In genomic region chr15:25983614-25984013, GRCm38 (mm10) we compare ENCODE assay signal across 8 mouse cellular contexts. TPM values are rescaled to one million over a fixed set of nuclear protein-coding genes. Genes with fewer than 3 reads are reported as not detected.
DNase-seq lines count a peak whose midpoint lies in the region; ATAC-seq and TF ChIP-seq lines count a peak whose summit lies in the region.
"Not testable (repeated sequence)": the region's sequence is repeated elsewhere in the genome, so short reads cannot be mapped to it uniquely, and the experiment has no call there.

No protein-coding gene starts in this region.

- not testable (repeated sequence) for TF ChIP-seq CTCF in G1E (IDR thresholded peaks at IDR 0.05; ENCODE audit: low read depth, low read length); heart, adult 2 months (IDR thresholded peaks at IDR 0.05); layer of hippocampus, adult 2 months (conservative IDR thresholded peaks at IDR 0.05); liver, embryonic 14.5 days (IDR thresholded peaks at IDR 0.05; ENCODE audit: low read depth); small intestine, adult 2 months (IDR thresholded peaks at IDR 0.05; ENCODE audit: extremely low read depth, insufficient read length, insufficient replicate concordance, low read depth, low read length)

- H3K4me2 ChIP-seq in embryonic facial prominence, embryonic 15.5 days (replicated peaks): peak overlapping the region; percentile 83
- H3K4me2 ChIP-seq in hindbrain, embryonic 14.5 days (replicated peaks): peak overlapping the region; percentile 93
- peak overlapping the region; percentile 93 for H3K4me2 ChIP-seq in liver, embryonic 14.5 days (ENCODE audit: low read depth)
- H3K4me2 ChIP-seq in midbrain, embryonic 12.5 days (replicated peaks): peak overlapping the region; percentile 97

- WGBS in embryonic facial prominence, embryonic 15.5 days: 16% methylated on average over 6 of the region's 6 CpGs
- 18% methylated on average over 6 of the region's 6 CpGs for WGBS in heart, adult 2 months
- 21% methylated on average over 6 of the region's 6 CpGs for WGBS in hindbrain, embryonic 14.5 days
- WGBS in liver, embryonic 14.5 days (ENCODE audit: insufficient replicate concordance): 23% methylated on average over 6 of the region's 6 CpGs
- 19% methylated on average over 6 of the region's 6 CpGs for WGBS in midbrain, embryonic 12.5 days
- 20% methylated on average over 6 of the region's 6 CpGs for WGBS in small intestine, adult 2 months

- not testable (repeated sequence) for TF ChIP-seq EP300 in heart, adult 2 months (IDR thresholded peaks at IDR 0.05; ENCODE audit: insufficient read depth, low read depth, low read length); liver, embryonic 14.5 days (IDR thresholded peaks at IDR 0.05; ENCODE audit: low read depth)

- H3K79me2 ChIP-seq in heart, adult 2 months (replicated peaks; ENCODE audit: control insufficient read depth, insufficient read depth, low read length): not testable (repeated sequence)

- DNase-seq in G1E (ENCODE audit: low spot score); heart, adult 2 months; hindbrain, embryonic 14.5 days (ENCODE audit: low spot score); layer of hippocampus, adult 2 months (ENCODE audit: low spot score in 2 of 2); liver, embryonic 14.5 days (ENCODE audit: low read depth in 3 of 3, low spot score in 3 of 3): not testable (repeated sequence)

- H3K4me3 ChIP-seq in G1E (ENCODE audit: low read depth, low read length): peak overlapping the region; percentile 99
- H3K4me3 ChIP-seq in embryonic facial prominence, embryonic 15.5 days (replicated peaks): peak overlapping the region; percentile 75
- H3K4me3 ChIP-seq in heart, adult 2 months: peak overlapping the region; percentile 90
- peak overlapping the region; percentile 98 for H3K4me3 ChIP-seq in hindbrain, embryonic 14.5 days (replicated peaks; ENCODE audit: low read length)
- peak overlapping the region; percentile 80 for H3K4me3 ChIP-seq in layer of hippocampus, adult 2 months
- peak overlapping the region; percentile 55 to 72 for H3K4me3 ChIP-seq in liver, embryonic 14.5 days (ENCODE audit: insufficient read depth in 1 of 2, low read depth in 2 of 2, low read length in 2 of 2)
- peak overlapping the region; percentile 99 for H3K4me3 ChIP-seq in midbrain, embryonic 12.5 days
- peak overlapping the region; percentile 94 for H3K4me3 ChIP-seq in small intestine, adult 2 months (ENCODE audit: low read depth, low read length)

- not testable (repeated sequence) for TF ChIP-seq POLR2A in heart, adult 2 months (IDR thresholded peaks at IDR 0.05; ENCODE audit: insufficient read depth, low read depth, low read length); small intestine, adult 2 months (IDR thresholded peaks at IDR 0.05; ENCODE audit: low read depth, low read length)

- H3K9me3 ChIP-seq in G1E (replicated peaks); embryonic facial prominence, embryonic 15.5 days (replicated peaks); hindbrain, embryonic 14.5 days (ENCODE audit: control insufficient read depth, low read length); liver, embryonic 14.5 days (ENCODE audit: control insufficient read depth, low read length); midbrain, embryonic 12.5 days: not testable (repeated sequence)

- peak overlapping the region; percentile 63; the same call in 1 of the 2 replicates for H3K9ac ChIP-seq in embryonic facial prominence, embryonic 15.5 days
- peak overlapping the region; percentile 64 for H3K9ac ChIP-seq in heart, adult 2 months (ENCODE audit: low read depth, low read length)
- peak overlapping the region; percentile 76 for H3K9ac ChIP-seq in hindbrain, embryonic 14.5 days
- H3K9ac ChIP-seq in liver, embryonic 14.5 days (replicated peaks): peak overlapping the region; percentile 52
- peak overlapping the region; percentile 53 for H3K9ac ChIP-seq in midbrain, embryonic 12.5 days (replicated peaks)

- intact Hi-C loops in heart, adult 2 months (cut with DNase I): loop anchor here (10.0 kb wide), 1 partner anchor 569 kb away; the partner anchor contains the start of gene Basp1

- peaks cover 28% of the 10 kb centered on the region for H3K4me1 ChIP-seq in G1E (ENCODE audit: insufficient read depth, low read depth, low read length)
- H3K4me1 ChIP-seq in embryonic facial prominence, embryonic 15.5 days: peaks cover 15% of the 10 kb centered on the region
- not testable (repeated sequence) for H3K4me1 ChIP-seq in heart, adult 2 months (ENCODE audit: control insufficient read depth, insufficient read depth, low read length); small intestine, adult 2 months (ENCODE audit: control insufficient read depth, insufficient read depth, insufficient read length, low read length)
- peaks cover 18% of the 10 kb centered on the region for H3K4me1 ChIP-seq in hindbrain, embryonic 14.5 days (replicated peaks; ENCODE audit: control insufficient read depth, insufficient read depth, low read length)
- H3K4me1 ChIP-seq in liver, embryonic 14.5 days (replicated peaks; ENCODE audit: control insufficient read depth in 2 of 2, insufficient read depth in 2 of 2, low read length in 1 of 2): peaks cover 7 to 11% of the 10 kb centered on the region in 2 experiments; a peak in 3 of 4 replicates
- H3K4me1 ChIP-seq in midbrain, embryonic 12.5 days: peaks cover 15% of the 10 kb centered on the region

- H3K27ac ChIP-seq in embryonic facial prominence, embryonic 15.5 days (replicated peaks): peak overlapping the region; percentile 94
- H3K27ac ChIP-seq in heart, adult 2 months: peak overlapping the region; percentile 92
- H3K27ac ChIP-seq in hindbrain, embryonic 14.5 days: peak overlapping the region; percentile 90
- peak overlapping the region; percentile 91 for H3K27ac ChIP-seq in layer of hippocampus, adult 2 months
- H3K27ac ChIP-seq in liver, embryonic 14.5 days: not testable (repeated sequence)
- H3K27ac ChIP-seq in midbrain, embryonic 12.5 days (replicated peaks): peak overlapping the region; percentile 87
- H3K27ac ChIP-seq in small intestine, adult 2 months (ENCODE audit: insufficient read depth, low read depth, low read length): 0 out of 2 replicates have a peak overlapping the region, but pooled peaks have one; percentile 3

- H3K36me3 ChIP-seq in G1E (replicated peaks): peaks cover 25% of the 10 kb centered on the region
- peaks cover 14% of the 10 kb centered on the region for H3K36me3 ChIP-seq in embryonic facial prominence, embryonic 15.5 days
- peaks cover 23% of the 10 kb centered on the region for H3K36me3 ChIP-seq in heart, adult 2 months (ENCODE audit: control insufficient read depth, insufficient read depth, low read length)
- H3K36me3 ChIP-seq in hindbrain, embryonic 14.5 days (replicated peaks; ENCODE audit: control insufficient read depth, insufficient read depth): peaks cover 19% of the 10 kb centered on the region
- H3K36me3 ChIP-seq in liver, embryonic 14.5 days (replicated peaks; ENCODE audit: control insufficient read depth, insufficient read depth, low read depth): peaks cover 16% of the 10 kb centered on the region
- H3K36me3 ChIP-seq in midbrain, embryonic 12.5 days: peaks cover 16% of the 10 kb centered on the region
- H3K36me3 ChIP-seq in small intestine, adult 2 months (ENCODE audit: control insufficient read depth, insufficient read depth, low read length): peaks cover 12% of the 10 kb centered on the region

- not testable (repeated sequence) for ATAC-seq in G1E (ENCODE audit: extremely low read depth, insufficient number of reproducible peaks, low FRiP score, poor library complexity, severe bottlenecking)
- ATAC-seq in embryonic facial prominence, embryonic 15.5 days (ENCODE audit: insufficient number of reproducible peaks, low FRiP score, low TSS enrichment, low read depth): peak; percentile 5; the same call in 1 of the 2 replicates
- peak; percentile 35 for ATAC-seq in hindbrain, embryonic 14.5 days (ENCODE audit: low FRiP score)
- ATAC-seq in liver, embryonic 14.5 days (ENCODE audit: insufficient read depth): 0 out of 2 replicates have a peak, but pooled peaks have one; percentile 6
- ATAC-seq in midbrain, embryonic 12.5 days (ENCODE audit: low FRiP score, low read depth): peak; percentile 24; the same call in 1 of the 2 replicates

- H3K27me3 ChIP-seq in G1E (ENCODE audit: insufficient read depth, low read length); embryonic facial prominence, embryonic 15.5 days; heart, adult 2 months (ENCODE audit: control insufficient read depth, insufficient read depth, low read length); hindbrain, embryonic 14.5 days (ENCODE audit: control insufficient read depth, insufficient read depth, low read length); liver, embryonic 14.5 days (ENCODE audit: control insufficient read depth, insufficient read depth, low read length); midbrain, embryonic 12.5 days; small intestine, adult 2 months (ENCODE audit: control insufficient read depth, insufficient read depth, low read length): not testable (repeated sequence)

RNA-seq across cellular contexts. Expression of gene Zfp622, which starts 0.6 kb away (rescaled TPM):
- total RNA-seq in G1E (2014; fragmentation: Nextera tagmentation) (27.2 and 38.3 TPM in 2 replicates), G1E (2017) (64.0 and 86.0 TPM in 2 replicates)
- polyA plus RNA-seq in G1E (2012): 49.1 and 64.2 TPM in 2 replicates
- polyA plus RNA-seq in embryonic facial prominence, embryonic 15.5 days (2015; fragmentation: Nextera tagmentation; extraction: Ambion mirVana): 31.4 and 36.5 TPM in 2 replicates
- 10 to 100 TPM; 22.5 to 25.4 TPM for total RNA-seq in heart, adult 2 months (2021)
- polyA plus RNA-seq in heart, adult 2 months (2012; rRNA removed): 8.3 and 13.9 TPM in 2 replicates
- 37.1 and 37.4 TPM in 2 replicates for polyA plus RNA-seq in hindbrain, embryonic 14.5 days (2014; fragmentation: Nextera tagmentation; extraction: Ambion mirVana)
- 10 to 100 TPM; 44.5 to 45.4 TPM for total RNA-seq in layer of hippocampus, adult 2 months (2021)
- polyA plus RNA-seq in liver, embryonic 14.5 days (2012; rRNA removed): 6.5 and 9.5 TPM in 2 replicates
- polyA plus RNA-seq in liver, embryonic 14.5 days (2014; fragmentation: Nextera tagmentation; extraction: Ambion mirVana): 9.0 and 10.9 TPM in 2 replicates
- polyA plus RNA-seq in midbrain, embryonic 12.5 days (2016; fragmentation: Nextera tagmentation; extraction: Ambion mirVana): 35.3 and 40.5 TPM in 2 replicates
- polyA plus RNA-seq in small intestine, adult 2 months (2012; rRNA removed): 11.2 and 30.2 TPM in 2 replicates
